Mouse (Mus musculus): ENCODE data around the gene Ttyh3.

- no peak for TF ChIP-seq CTCF (IDR thresholded peaks at IDR 0.05; ENCODE audit: extremely low read depth, insufficient read depth, insufficient read length, insufficient replicate concordance)
- no peak; the same call in 1 of the 2 replicates for TF ChIP-seq POLR2A (IDR thresholded peaks at IDR 0.05; ENCODE audit: low read depth, low read length)
Observed at GRCm38 (mm10) chr5:140662741-140663592, 14.1 kb upstream of the Ttyh3 start.

Data from spleen, adult 2 months (tissue).